Mouse (Mus musculus): ENCODE measurements around the gene C1qa.

C1qa gene

GRCm38 (mm10) chr4:136898637-136899036, at the start of gene C1qa:
C1qa (minus strand) TSS chr4:136898803.
- DNase-seq (ENCODE audit: low spot score), result no peak

GRCm38 (mm10) chr4:136945397-136945796, 46.8 kb upstream of the C1qa start:
- no peak for DNase-seq (ENCODE audit: low spot score)

- DNase-seq (ENCODE audit: low spot score), result no peak
Observed at GRCm38 (mm10) chr4:136944558-136945350, 46.2 kb upstream of the C1qa start.

- DNase-seq (ENCODE audit: low spot score), result no peak
Observed at GRCm38 (mm10) chr4:136943175-136943574, 44.6 kb upstream of the C1qa start.

GRCm38 (mm10) chr4:136942761-136943160, 44.2 kb upstream of the C1qa start:
- no peak for DNase-seq (ENCODE audit: low spot score)

- no peak for DNase-seq (ENCODE audit: low spot score)
Observed at GRCm38 (mm10) chr4:136937935-136938334, 39.3 kb upstream of the C1qa start.

- no peak for DNase-seq (ENCODE audit: low spot score)
Observed at GRCm38 (mm10) chr4:136937344-136937743, 38.7 kb upstream of the C1qa start.

GRCm38 (mm10) chr4:136934746-136935613, 36.4 kb upstream of the C1qa start:
- no peak for DNase-seq (ENCODE audit: low spot score)

- DNase-seq (ENCODE audit: low spot score), result no peak
Observed at GRCm38 (mm10) chr4:136930474-136930873, 31.9 kb upstream of the C1qa start.

- DNase-seq (ENCODE audit: low spot score), result no peak
Observed at GRCm38 (mm10) chr4:136928928-136929327, 30.3 kb upstream of the C1qa start.

GRCm38 (mm10) chr4:136925804-136926203, 27.2 kb upstream of the C1qa start:
- no peak for DNase-seq (ENCODE audit: low spot score)

- DNase-seq (ENCODE audit: low spot score), result peak; percentile 75
Observed at GRCm38 (mm10) chr4:136924529-136924928, 25.9 kb upstream of the C1qa start.

GRCm38 (mm10) chr4:136919526-136919925, 20.9 kb upstream of the C1qa start:
- no peak for DNase-seq (ENCODE audit: low spot score)

- no peak for DNase-seq (ENCODE audit: low spot score)
Observed at GRCm38 (mm10) chr4:136918834-136919233, 20.2 kb upstream of the C1qa start.

GRCm38 (mm10) chr4:136917165-136917524, 18.5 kb upstream of the C1qa start:
- no peak for DNase-seq (ENCODE audit: low spot score)

- no peak for DNase-seq (ENCODE audit: low spot score)
Observed at GRCm38 (mm10) chr4:136916359-136917164, 18.0 kb upstream of the C1qa start.

GRCm38 (mm10) chr4:136912841-136913240, 14.2 kb upstream of the C1qa start:
- no peak for DNase-seq (ENCODE audit: low spot score)

GRCm38 (mm10) chr4:136911804-136912203, 13.2 kb upstream of the C1qa start:
- no peak for DNase-seq (ENCODE audit: low spot score)

- no peak for DNase-seq (ENCODE audit: low spot score)
Observed at GRCm38 (mm10) chr4:136911211-136911646, 12.6 kb upstream of the C1qa start.

- DNase-seq (ENCODE audit: low spot score), result no peak
Observed at GRCm38 (mm10) chr4:136907809-136908208, 9.2 kb upstream of the C1qa start.

- peak; percentile 53 for DNase-seq (ENCODE audit: low spot score)
Observed at GRCm38 (mm10) chr4:136907033-136907432, 8.4 kb upstream of the C1qa start.
